Mouse (Mus musculus): ENCODE measurements around the gene Ephx1. TPM values are rescaled to one million over a fixed set of nuclear protein-coding genes. Genes with fewer than 3 reads are reported as not detected.

Ephx1 gene
- polyA plus RNA-seq, 1 experiment = 5.1 TPM

DNA sequence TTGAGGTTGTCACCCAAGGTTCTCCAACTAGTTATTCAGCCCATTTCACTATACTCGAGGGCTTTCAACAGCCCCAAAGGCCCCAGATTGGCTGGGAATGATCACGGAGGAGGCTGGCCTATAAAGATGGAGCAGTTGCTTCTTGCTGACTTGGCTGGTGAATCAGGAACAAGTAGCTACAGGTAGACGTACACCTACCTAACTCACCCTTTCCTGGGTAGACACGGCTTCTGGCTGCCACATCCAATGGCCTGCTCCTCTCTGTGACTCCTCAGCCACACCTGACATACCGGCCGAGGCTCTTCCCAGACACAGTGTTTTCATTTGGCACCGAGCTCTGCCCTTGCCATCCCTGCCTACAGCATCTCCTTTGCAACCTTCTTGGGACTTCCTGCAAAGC lies 53.4 kb downstream of the Ephx1 start:
- no peak for DNase-seq (ENCODE audit: low read depth)
- TF ChIP-seq CTCF (IDR thresholded peaks at IDR 0.05; ENCODE audit: borderline replicate concordance, extremely low read depth, insufficient read depth, insufficient read length) = no peak
- no peak for TF ChIP-seq POLR2A (IDR thresholded peaks at IDR 0.05; ENCODE audit: borderline replicate concordance, extremely low read depth, insufficient read depth, insufficient read length, poor library complexity, severe bottlenecking)

GRCm38 (mm10) chr1:180966542-180966941 lies 54.2 kb downstream of the Ephx1 start:
- DNase-seq (ENCODE audit: low read depth) = no peak
- no peak for TF ChIP-seq CTCF (IDR thresholded peaks at IDR 0.05; ENCODE audit: borderline replicate concordance, extremely low read depth, insufficient read depth, insufficient read length)
- no peak for TF ChIP-seq POLR2A (IDR thresholded peaks at IDR 0.05; ENCODE audit: borderline replicate concordance, extremely low read depth, insufficient read depth, insufficient read length, poor library complexity, severe bottlenecking)

DNA sequence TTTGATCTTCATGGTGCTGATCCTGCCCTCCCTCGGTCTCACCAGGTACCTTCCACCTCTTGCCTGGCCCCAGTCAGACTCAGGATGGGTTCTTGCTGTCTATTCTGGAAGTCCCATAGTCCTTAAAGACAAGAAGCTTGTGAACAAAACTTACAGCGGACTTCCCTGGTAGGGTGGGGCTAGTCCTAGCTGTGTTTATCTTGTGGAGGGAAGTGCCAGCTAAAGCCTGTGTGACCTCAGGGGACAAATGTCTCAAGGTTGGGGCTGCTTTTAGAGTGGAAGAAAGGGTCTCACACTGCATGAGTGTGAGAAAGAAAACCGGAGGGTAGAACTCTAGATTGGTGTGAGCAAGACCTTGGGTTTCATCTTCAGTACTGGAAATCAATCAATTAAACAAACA lies 54.9 kb downstream of the Ephx1 start:
- DNase-seq (ENCODE audit: low read depth) = no peak
- TF ChIP-seq POLR2A (IDR thresholded peaks at IDR 0.05; ENCODE audit: borderline replicate concordance, extremely low read depth, insufficient read depth, insufficient read length, poor library complexity, severe bottlenecking) (no peak), CTCF (IDR thresholded peaks at IDR 0.05; ENCODE audit: borderline replicate concordance, extremely low read depth, insufficient read depth, insufficient read length) (no peak)

- DNase-seq (ENCODE audit: low read depth) = no peak
- no peak for TF ChIP-seq POLR2A (IDR thresholded peaks at IDR 0.05; ENCODE audit: borderline replicate concordance, extremely low read depth, insufficient read depth, insufficient read length, poor library complexity, severe bottlenecking)
- no peak for TF ChIP-seq CTCF (IDR thresholded peaks at IDR 0.05; ENCODE audit: borderline replicate concordance, extremely low read depth, insufficient read depth, insufficient read length)
Measured at GRCm38 (mm10) chr1:180958797-180959196, 61.9 kb downstream of the Ephx1 start.

DNA sequence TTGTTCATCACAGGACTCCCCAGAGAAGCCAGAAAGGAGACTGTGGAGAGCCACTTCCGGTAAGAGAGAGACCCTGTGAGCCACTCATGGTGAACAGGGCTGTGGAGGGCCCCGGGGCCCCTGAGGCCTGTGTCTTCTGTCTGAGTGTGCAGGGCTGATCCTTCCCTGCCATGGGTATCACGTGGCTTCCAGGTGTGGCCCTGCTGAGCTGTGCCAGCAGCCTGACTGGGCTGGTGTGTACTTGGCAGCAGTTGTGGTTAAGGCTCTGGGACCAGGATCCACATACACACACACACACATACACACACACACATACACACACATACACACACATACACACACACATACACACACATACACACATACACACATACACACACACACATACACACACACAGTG lies 62.7 kb downstream of the Ephx1 start:
- TF ChIP-seq CTCF (IDR thresholded peaks at IDR 0.05; ENCODE audit: borderline replicate concordance, extremely low read depth, insufficient read depth, insufficient read length) (no peak), POLR2A (IDR thresholded peaks at IDR 0.05; ENCODE audit: borderline replicate concordance, extremely low read depth, insufficient read depth, insufficient read length, poor library complexity, severe bottlenecking) (no peak)
- DNase-seq (ENCODE audit: low read depth) = no peak

DNA sequence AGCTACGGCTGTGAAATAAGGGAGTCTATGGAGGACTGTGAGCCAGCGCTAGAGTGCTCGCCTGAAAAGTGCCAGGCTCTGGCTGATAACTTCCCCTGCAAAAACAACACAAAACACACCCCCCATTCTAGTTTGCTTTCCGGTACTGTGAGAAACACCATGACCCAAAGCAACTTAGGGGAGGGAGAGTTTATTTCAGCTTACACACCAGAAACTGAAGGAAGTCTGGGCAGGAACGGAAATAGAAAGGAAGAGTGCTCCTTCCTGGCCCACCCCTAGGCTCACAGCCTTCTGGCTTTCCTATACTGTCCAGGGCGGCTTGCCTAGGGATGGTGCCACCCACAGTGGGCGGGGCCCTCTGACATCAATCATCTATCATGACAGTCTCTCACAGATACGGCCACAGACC lies 63.7 kb downstream of the Ephx1 start:
- no peak for TF ChIP-seq CTCF (IDR thresholded peaks at IDR 0.05; ENCODE audit: borderline replicate concordance, extremely low read depth, insufficient read depth, insufficient read length)
- TF ChIP-seq POLR2A (IDR thresholded peaks at IDR 0.05; ENCODE audit: borderline replicate concordance, extremely low read depth, insufficient read depth, insufficient read length, poor library complexity, severe bottlenecking) = no peak
- DNase-seq (ENCODE audit: low read depth) = no peak

DNA sequence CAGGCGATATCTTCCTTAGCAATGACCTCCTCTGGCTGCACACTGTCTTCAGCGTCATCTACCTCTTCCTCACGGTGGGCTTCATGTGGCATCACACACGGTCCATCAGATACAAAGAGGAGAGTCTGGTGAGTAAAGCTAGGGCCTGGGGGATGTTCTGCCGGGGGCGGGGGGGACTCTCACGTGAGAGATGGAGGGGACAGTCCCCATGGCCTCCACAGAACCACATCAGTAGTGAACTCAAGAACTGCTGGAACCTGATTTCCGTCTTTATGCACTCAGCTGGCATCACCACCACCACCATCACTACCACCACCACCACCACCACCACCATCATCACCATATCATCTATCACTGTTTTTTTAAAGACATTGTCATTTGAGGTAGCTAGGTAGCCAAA lies 64.3 kb downstream of the Ephx1 start:
- no peak for DNase-seq (ENCODE audit: low read depth)
- no peak for TF ChIP-seq CTCF (IDR thresholded peaks at IDR 0.05; ENCODE audit: borderline replicate concordance, extremely low read depth, insufficient read depth, insufficient read length)

- no peak for DNase-seq (ENCODE audit: low read depth)
- TF ChIP-seq POLR2A (IDR thresholded peaks at IDR 0.05; ENCODE audit: borderline replicate concordance, extremely low read depth, insufficient read depth, insufficient read length, poor library complexity, severe bottlenecking) = no peak
- TF ChIP-seq CTCF (IDR thresholded peaks at IDR 0.05; ENCODE audit: borderline replicate concordance, extremely low read depth, insufficient read depth, insufficient read length) = no peak
Measured at GRCm38 (mm10) chr1:180952808-180953207, 67.9 kb downstream of the Ephx1 start.

GRCm38 (mm10) chr1:180952085-180952746 lies 68.5 kb downstream of the Ephx1 start:
- no peak for DNase-seq (ENCODE audit: low read depth)
- TF ChIP-seq CTCF (IDR thresholded peaks at IDR 0.05; ENCODE audit: borderline replicate concordance, extremely low read depth, insufficient read depth, insufficient read length) (no peak), POLR2A (IDR thresholded peaks at IDR 0.05; ENCODE audit: borderline replicate concordance, extremely low read depth, insufficient read depth, insufficient read length, poor library complexity, severe bottlenecking) (no peak)

- TF ChIP-seq CTCF (IDR thresholded peaks at IDR 0.05; ENCODE audit: borderline replicate concordance, extremely low read depth, insufficient read depth, insufficient read length) (no peak), POLR2A (IDR thresholded peaks at IDR 0.05; ENCODE audit: borderline replicate concordance, extremely low read depth, insufficient read depth, insufficient read length, poor library complexity, severe bottlenecking) (no peak)
- no peak for DNase-seq (ENCODE audit: low read depth)
Measured at GRCm38 (mm10) chr1:180946448-180946847, 74.3 kb downstream of the Ephx1 start.

GRCm38 (mm10) chr1:180945001-180945980 lies 75.4 kb downstream of the Ephx1 start:
- TF ChIP-seq POLR2A (IDR thresholded peaks at IDR 0.05; ENCODE audit: borderline replicate concordance, extremely low read depth, insufficient read depth, insufficient read length, poor library complexity, severe bottlenecking) (no peak), CTCF (IDR thresholded peaks at IDR 0.05; ENCODE audit: borderline replicate concordance, extremely low read depth, insufficient read depth, insufficient read length) (no peak)
- DNase-seq (ENCODE audit: low read depth) = peak; percentile 74
